Mouse (Mus musculus) layer of hippocampus, adult 9-10 months (tissue): Measurements from ENCODE around the gene Ndnf.

Experiments
- DNase-seq: peaks from one replicate; pipeline ENCODE4 v3.0.0; 2022; ENCODE audit warnings: low spot score

Ndnf gene

GRCm38 (mm10) chr6:65671451-65671850 lies at the start of gene Ndnf:
Ndnf (plus strand) TSS chr6:65671590.
- no peak for DNase-seq

- no peak for DNase-seq
Observed at GRCm38 (mm10) chr6:65623016-65623715, 48.2 kb upstream of the Ndnf start.

- no peak for DNase-seq
Observed at GRCm38 (mm10) chr6:65630578-65630977, 40.8 kb upstream of the Ndnf start.

GRCm38 (mm10) chr6:65632184-65632583 lies 39.2 kb upstream of the Ndnf start:
- DNase-seq: no peak

- DNase-seq: no peak
Observed at GRCm38 (mm10) chr6:65642431-65642830, 29.0 kb upstream of the Ndnf start.

- no peak for DNase-seq
Observed at GRCm38 (mm10) chr6:65644110-65644509, 27.3 kb upstream of the Ndnf start.

GRCm38 (mm10) chr6:65646408-65646807 lies 25.0 kb upstream of the Ndnf start:
- no peak for DNase-seq

GRCm38 (mm10) chr6:65647731-65648130 lies 23.7 kb upstream of the Ndnf start:
- no peak for DNase-seq

- DNase-seq: no peak
Observed at GRCm38 (mm10) chr6:65651376-65651775, 20.0 kb upstream of the Ndnf start.

GRCm38 (mm10) chr6:65661272-65661671 lies 10.1 kb upstream of the Ndnf start:
- DNase-seq: no peak

- DNase-seq: no peak
Observed at GRCm38 (mm10) chr6:65662050-65662449, 9.3 kb upstream of the Ndnf start.

- DNase-seq: no peak
Observed at GRCm38 (mm10) chr6:65663990-65664389, 7.4 kb upstream of the Ndnf start.

GRCm38 (mm10) chr6:65666295-65666694 lies 5.1 kb upstream of the Ndnf start:
- no peak for DNase-seq

- no peak for DNase-seq
Observed at GRCm38 (mm10) chr6:65669971-65670370, 1.4 kb upstream of the Ndnf start.

GRCm38 (mm10) chr6:65670981-65671411 lies 394 bp upstream of the Ndnf start:
- DNase-seq: no peak

GRCm38 (mm10) chr6:65672131-65673031 lies 991 bp downstream of the Ndnf start:
- no peak for DNase-seq

- DNase-seq: no peak
Observed at GRCm38 (mm10) chr6:65693938-65694337, 22.5 kb downstream of the Ndnf start.

- no peak for DNase-seq
Observed at GRCm38 (mm10) chr6:65720676-65721075, 49.3 kb downstream of the Ndnf start.

- DNase-seq: no peak
Observed at GRCm38 (mm10) chr6:65725677-65726076, 54.3 kb downstream of the Ndnf start.

- DNase-seq: no peak
Observed at GRCm38 (mm10) chr6:65728261-65728660, 56.9 kb downstream of the Ndnf start.

GRCm38 (mm10) chr6:65739442-65739841 lies 68.1 kb downstream of the Ndnf start:
- DNase-seq: no peak

GRCm38 (mm10) chr6:65743144-65743870 lies 71.9 kb downstream of the Ndnf start:
- no peak for DNase-seq

GRCm38 (mm10) chr6:65743871-65744202 lies 72.4 kb downstream of the Ndnf start:
- no peak for DNase-seq
